Mouse (Mus musculus) kidney, postnatal 4 days (tissue): ENCODE measurements at regions not wholly inside any gene's neighbourhood (a gene's known extent, or its start where the extent isn't known, plus 50 kb on each side); places are given as distances from the start of the nearest gene placed in this dataset.

Experiments
- DNase-seq, 2 experiments: peaks; one replicate each; pipeline ENCODE4 v3.0.0; 2021; ENCODE audit warnings: mixed read lengths in 2 of 2

DNA sequence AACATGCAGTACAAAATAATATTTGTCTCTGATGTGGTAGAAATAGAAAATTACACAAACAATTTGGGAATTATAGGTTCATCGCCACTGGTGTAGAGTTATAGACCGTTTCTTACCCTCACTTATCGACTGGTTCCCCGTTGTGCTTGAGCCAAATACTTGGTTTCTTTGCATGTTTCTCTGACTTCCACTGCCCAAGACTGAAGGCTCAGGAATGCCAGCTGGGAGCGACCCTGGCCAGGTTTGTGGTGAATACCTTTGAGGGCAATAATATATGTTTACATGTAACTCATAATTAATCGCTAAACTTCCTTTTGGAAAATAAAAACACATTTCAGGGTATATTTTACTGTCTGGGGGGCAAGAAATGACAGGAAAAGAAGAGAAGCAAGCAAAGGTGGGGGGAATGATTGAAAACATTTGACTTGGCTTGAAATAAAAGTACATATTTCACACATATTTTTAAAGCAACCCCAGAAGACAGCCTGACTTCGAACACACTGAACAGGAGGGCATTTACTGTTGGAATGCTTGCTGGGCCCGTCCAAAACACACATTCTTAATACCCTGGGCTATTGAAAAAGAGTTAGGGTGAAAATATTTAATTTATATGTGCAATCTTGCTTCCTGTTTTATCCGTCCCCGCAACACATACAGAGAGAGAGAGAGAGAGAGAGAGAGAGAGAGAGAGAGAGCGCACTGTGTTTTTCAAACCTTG is 75.3 kb upstream of the Ccn2 start:
- no peak for DNase-seq

DNA sequence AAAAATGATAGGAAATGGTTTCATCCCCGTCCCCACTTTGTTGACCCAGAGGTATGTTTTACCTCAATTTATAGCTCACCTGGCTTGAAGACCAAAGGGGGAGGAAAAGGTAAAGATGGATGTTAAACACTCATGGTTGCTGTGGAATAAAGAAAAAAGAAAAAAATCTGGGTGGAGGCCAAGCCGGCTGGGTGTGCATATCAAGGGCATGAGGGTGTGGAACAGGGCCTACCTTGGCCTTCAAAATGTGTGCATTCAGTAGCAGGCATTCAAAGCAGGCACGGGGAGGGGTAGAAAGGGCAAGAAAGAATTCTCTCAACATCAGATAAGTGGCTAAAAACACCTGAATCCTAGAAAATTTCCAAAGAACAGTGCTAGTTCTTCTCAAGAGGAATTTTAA is 74.7 kb upstream of the Ccn2 start:
- DNase-seq, result no peak

DNA sequence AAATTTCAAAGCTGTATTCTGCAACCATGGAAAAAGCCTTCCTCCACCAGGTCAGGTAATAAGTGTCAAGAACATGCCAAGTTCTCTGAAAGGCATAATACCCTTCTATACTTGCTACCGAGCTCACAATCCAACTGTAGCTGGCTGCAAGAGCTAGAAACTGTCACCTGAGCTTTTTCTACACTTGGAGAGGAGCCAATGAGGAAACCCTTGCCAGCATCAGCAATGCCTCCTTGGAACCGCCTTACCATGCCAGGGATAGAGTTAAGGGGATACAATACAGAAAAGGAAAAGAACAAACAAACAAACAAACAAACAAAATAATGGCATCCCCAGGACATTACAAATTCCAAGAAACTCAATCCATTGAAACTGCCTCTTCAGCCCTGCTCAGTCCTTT is 62.5 kb upstream of the Ccn2 start:
- DNase-seq, result no peak

DNA sequence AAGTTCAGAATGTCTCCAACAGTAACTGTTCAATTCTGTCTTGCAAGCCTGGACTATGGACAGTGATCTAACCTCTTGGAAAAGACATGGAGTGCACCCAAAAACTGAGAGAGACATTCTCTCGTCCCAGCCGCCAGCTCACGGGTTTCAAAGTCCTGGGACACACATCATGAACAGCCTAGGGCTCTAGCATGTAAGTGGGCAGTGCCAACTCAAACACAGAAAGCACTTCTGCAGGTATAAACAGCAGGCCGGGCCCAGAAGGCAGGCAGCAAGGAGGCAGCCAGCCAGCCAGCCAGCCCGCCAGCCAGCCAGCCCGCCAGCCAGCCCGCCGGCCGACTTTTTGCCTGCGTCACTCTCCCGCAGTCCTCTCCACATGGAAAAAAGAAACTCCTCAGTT is 60.3 kb upstream of the Ccn2 start:
- no peak for DNase-seq

DNA sequence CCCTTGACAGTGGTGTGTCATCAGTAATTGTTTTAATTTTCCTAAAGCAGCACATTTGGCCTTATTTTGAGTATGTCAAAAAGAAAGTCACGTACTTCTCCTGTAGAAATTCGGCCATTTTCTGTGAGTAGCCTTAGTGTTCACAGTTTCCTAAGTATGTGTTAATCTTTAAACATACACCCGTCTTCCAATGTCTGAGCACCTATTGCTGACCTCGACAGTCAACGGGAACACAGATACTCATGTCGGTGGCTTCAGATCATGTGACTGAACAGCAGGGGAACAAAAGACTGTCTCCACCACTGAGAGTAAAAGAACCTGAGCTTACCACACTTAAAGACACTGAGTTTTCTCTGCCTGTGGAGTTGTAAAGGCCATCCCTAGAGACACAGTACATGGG is 59.8 kb upstream of the Ccn2 start:
- no peak for DNase-seq

DNA sequence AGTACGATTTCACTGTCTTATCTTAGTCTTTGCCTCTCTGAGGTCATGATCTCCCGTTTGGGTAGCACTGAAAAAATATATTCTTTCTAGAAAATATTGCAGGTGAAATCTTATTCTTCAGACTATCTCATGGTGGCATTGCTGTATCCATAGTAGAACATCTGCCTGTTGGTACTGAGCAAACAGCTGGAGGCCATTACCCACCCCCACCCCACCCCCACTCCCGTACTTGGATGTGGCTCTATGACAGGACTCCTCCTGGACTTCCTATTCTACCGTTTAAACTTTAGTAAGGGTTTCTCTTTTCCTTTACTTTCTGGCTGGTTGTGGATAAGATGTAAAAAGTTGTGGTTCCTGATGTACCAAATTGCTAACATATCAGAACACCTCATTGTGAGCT is 53.3 kb upstream of the Ccn2 start:
- DNase-seq, result no peak
